Mouse (Mus musculus) right cerebral cortex, postnatal 14 days (tissue): ENCODE measurements around the gene Gm28053.
"Not testable (repeated sequence)": the region's sequence is repeated elsewhere in the genome, so short reads cannot be mapped to it uniquely, and the experiment has no call there.

Source experiments
- DNase-seq: peaks from one replicate; pipeline ENCODE4 v3.0.0; 2022

The Gm28053 gene

DNA sequence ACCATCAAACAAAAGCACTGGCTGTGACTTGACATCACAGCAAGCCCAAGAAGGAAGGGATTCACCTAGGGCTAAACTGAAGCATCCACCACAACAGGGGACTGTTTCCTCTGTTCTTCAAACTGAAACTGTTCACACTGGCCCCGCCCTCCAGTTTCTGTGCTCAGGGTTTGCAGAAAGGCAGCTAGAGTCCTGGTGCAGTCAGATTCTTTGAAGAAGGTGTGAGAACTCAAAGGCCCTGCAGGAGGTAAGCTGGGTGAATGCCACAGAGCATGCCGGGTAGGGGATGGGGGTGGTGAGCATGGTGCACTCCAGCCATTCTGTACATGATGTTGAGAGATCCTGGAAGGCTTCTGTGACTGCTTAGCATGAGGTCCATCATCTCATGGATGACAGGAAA, at the start of gene Gm28053, which contains the start of gene Gimap7:
TSS of gene Gm28053 (plus strand) at position 153 of the 400 bp plus-strand sequence.
TSS of gene Gimap7 (plus strand) at position 167 of the 400 bp plus-strand sequence.
- no peak for DNase-seq

DNA sequence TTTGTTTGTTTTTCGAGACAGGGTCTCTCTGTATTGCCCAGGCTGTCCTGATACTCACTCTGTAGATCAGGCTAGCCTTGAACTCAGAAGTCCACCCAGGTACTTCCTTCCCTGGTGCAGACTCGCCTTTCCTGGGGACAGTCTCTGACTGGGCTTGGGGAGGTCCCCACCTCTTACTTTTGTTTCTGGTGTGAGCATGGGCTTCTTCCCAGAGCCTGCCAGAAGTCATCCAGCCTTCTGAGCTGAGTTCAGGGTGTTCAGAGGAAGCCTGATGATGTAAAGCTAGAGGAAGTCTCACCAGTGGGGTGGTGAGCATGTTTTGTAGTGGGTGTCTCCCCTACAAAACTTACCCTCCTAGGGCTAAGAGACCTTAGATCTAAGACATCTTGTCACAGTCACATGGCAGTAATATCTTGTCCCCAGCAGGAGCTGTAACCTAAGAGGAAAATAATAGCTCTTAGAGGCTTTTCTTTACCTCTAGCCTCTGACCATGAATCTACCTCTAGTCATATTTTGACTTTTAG, 48.9 kb upstream of the Gm28053 start:
- DNase-seq, result no peak

DNA sequence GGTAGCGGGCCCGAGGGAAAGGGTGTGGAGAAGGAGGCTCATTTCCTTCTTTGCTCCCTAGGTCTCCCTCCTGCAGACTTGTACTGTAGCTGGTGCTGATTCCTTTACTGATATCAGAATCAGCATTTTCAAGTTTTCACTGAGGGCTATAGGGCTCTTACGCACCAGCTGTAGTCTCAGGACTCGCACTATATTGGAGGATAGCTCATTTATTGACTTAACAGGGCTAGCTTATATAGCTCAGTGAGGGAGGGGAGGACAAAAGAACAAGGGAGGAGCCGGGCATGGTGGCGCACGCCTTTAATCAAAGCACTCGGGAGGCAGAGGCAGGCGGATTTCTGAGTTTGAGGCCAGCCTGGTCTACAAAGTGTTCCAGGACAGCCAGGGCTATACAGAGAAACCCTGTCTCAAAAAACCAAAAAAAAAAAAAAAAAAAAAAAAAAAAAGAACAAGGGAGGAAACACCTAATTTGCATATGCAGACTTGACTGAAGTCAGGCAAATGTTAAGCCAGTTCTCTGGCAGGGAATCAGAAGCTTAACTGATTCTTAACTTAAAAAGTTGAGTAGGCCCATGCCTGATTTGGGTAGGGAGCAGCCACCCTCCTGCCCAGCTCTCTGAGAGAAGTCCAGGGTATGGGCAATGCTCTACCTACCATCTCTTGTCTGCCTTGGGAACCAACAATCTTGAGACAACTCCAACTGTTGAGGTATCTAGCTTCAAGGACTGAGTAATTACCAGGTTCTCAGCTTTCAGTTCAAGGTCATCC, 43.9 kb upstream of the Gm28053 start:
- DNase-seq, result no peak

DNA sequence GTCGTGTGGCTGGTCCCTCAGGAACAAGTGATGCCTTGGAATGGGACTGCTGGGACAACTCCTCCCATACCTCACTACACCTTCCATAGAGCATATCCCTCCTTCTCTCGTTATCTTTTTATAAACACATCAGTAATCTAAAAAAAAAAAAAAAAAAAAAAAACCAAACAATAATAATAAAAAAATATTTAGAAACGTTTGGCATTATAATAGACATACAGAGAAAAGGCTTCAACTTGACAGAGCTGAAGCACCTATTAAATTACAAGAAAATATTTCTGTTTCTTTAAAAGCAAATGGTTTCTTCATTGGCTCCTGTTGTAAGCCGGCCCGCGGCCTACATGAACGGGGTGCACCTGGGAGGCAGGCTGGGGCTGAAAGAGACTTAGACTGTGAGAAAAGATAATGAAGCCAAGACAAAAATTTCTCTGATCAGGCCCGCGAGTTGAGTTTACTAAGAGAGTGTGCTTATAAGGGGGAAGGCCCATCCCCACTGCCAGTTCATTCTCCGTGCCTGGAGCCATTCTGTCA, 42.9 kb upstream of the Gm28053 start:
- DNase-seq, result no peak

DNA sequence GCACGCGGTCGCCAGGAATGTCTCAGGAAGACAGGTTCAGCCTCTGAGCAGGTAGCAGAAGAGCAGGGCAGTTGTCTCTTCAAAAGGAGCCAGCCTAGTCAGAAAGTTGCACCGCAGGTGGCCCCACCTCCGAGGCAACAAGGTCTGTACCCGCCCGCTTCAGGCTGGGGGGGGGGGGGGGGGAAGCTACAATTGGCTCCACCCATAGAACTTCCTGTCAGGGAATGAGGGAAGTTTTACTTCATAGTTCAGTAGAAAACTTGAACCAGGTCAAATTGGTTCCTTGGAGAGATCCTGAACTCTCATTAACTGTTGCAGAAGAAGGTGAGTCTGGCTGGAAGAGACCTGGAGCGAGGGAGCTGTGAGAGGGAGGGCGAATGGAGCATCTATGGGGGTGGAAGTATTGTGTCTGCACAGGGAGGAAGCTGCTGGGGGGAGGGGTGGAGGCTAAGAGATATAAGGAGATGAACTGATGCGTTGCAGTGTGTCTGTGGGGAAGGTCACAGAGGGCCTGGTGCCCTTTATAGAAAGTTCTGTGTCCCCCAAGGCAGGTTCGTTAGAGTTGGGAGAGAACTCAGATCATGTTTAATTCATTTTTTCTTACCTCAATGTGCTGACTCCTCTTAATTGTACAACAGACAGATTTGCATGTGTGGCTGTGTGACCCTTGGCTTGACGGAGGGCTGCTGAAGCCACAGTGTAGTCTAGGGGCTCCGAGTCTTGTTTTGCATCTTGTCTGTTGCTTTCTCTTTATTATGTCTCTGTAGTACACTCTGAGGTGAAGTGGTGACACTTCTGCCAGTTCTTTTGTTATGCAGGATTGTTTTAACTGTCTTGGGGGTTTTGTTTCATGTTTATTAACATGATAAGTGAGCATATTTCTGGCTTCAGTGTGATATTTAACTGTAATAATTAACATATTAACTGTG, 42.2 kb upstream of the Gm28053 start, which contains the start of gene Gimap9:
TSS of gene Gimap9 (plus strand) at position 199 of the 929 bp plus-strand sequence.
- no peak for DNase-seq

DNA sequence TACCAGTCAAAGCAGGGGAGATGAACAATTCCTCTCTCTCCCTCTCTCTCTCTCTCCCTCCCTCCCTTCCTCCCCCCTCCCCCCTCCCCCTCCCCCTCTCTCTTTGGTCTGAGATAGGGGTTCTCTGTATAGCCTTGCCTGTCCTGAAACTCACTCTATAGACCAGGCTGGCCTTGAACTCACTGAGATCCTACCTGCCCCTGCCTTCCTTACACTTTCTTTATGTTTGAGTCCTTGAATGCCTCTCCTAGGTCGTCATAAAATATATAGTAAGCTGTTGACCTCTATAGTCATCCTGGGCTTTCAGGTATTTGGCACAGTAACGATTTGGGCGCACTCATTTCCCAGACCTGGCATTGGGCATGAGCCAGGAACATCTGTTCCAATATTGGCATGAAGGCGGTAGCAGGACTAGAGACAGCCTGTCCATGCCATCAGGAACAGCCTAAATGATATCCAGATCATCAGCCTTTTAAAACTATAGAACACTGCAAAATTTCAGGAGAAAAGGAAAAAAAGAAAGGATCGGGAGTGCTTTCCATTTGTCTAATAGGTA, 41.5 kb upstream of the Gm28053 start:
- no peak for DNase-seq

DNA sequence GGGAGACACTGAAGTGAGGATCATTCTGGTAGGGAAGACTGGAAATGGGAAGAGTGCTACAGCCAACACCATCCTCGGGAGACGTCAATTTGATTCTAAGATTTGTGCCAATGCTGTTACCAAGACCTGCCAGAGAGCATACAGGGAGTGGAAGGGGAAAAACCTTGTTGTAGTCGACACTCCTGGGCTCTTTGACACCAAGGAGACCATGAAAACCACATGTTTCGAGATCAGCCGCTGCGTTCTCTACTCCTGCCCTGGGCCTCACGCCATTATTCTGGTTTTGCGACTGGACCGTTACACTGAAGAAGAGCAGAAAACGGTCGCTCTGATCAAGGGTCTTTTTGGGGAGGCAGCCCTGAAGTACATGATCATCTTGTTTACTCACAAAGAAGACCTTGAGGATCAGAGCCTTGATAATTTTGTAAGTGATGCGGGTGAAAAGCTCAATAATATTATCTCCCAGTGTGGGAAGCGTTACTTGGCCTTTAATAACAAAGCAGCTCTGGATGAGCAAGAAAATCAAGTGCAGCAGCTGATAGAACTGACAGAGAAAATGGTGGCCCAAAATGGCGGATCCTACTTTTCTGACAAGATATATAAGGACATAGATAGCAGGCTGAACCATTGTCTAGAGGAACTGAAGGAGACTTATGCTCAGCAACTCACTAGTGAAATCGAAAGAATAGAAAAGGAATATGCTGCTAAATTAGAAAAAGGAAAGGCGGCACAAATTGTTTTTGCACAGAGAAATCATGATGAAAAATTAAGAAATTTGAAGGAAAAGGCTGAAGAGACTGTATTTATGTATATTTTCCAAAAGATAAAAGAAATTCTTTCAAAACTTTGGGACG, 40.7 kb upstream of the Gm28053 start:
- DNase-seq, result no peak

DNA sequence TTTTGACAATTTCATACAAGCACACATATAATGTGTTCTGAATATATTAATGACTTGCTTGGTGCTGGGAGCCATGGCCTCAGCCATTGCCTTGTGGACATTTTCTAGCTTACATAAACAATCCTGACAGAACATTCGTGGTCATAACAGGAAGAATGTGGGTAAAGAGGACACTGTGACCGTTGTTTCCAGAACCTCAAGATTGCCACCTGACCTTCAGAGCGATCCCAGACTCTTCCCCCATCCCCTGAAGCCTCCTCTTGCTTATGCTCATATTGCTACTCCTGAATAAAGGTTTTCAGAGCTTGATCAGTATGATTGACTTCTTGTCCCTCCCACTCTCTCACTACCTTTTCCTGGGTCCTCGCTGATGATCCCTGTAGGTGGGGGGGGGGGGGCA, 40.0 kb upstream of the Gm28053 start:
- DNase-seq, result no peak

DNA sequence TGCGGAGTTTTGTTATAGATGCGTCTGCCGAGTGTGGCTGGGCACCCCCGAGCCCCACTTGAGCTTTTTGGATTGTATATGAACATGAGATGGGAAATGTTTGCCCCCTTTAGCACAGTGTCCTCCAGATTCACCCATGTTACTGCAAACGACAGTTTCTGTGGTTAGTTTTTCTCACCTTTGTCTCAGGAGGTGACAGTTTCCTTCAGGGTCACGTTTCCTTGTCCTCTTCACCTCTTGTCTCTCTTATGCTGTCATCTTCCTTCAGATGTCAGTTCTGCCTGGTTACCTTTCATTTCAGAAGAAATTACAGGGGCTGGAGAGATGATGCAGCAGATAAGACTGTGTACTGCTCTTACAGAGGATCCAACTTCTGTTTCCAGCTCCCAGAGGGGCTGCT, 38.7 kb upstream of the Gm28053 start:
- no peak for DNase-seq

DNA sequence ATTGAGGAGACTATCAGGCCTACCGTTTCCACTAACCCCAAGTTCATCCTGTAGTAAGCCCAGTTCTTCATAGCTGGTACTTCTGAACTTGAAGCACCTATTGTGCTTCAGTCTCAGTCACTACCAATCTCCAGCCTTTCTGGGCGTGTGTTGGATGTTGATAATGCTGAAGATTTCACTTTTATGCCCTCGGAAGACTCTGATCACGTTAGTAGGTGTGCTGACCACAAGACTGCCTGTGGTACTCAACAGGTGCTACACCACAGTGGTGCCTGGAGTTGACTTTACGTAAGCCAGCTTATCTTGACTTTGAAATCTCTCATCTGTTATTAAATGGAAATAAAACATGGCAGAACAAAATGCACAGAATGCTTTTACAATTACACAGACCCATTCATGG, 38.0 kb upstream of the Gm28053 start:
- no peak for DNase-seq

DNA sequence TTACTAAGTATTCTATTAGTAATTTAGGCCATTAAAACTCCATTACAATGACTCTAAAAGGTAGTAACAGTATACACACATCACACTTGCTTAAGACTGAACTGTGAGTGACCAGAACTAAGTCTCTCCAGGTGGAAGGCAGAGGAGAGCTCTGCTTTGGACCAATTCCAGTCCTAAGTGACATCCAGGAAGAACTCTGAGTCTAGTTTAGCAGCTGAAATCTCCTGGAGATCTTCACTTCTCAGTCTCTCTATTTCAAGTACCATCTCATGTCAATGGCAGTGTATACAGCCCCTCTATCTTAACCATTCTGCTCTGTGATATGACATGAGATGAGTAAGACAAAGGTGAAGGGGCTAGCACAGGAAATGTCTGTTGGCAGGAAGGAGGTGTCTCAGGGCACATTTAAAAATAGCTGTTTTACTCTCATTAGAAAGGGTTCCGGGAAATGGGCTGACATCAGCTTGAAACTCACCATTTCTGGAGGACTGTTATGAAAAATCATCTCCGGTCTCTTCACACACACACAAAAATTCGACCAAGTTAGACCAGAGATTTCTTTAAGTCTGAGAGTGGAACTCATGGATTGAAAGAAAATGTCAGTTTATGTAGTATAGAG, 36.8 kb upstream of the Gm28053 start:
- DNase-seq, result no peak

DNA sequence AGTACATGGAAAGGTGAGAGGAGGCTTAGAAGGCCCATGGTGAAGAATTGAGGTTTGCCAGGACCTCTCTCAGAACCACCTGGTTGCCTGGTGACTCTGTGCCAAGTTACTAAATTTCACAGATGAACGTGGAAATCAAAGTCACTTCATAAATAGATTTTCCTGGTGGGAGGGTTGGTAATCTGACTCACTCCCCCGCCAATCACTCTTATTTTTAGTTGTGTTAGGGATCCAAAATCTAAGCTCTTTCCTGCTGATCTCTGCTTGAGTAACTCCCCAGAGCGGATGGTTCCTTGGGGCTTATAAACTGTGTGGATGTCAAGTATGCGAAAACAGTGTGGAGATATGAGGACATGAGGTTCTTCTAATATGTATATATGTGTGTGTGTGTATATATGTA, 36.1 kb upstream of the Gm28053 start:
- DNase-seq, result no peak

DNA sequence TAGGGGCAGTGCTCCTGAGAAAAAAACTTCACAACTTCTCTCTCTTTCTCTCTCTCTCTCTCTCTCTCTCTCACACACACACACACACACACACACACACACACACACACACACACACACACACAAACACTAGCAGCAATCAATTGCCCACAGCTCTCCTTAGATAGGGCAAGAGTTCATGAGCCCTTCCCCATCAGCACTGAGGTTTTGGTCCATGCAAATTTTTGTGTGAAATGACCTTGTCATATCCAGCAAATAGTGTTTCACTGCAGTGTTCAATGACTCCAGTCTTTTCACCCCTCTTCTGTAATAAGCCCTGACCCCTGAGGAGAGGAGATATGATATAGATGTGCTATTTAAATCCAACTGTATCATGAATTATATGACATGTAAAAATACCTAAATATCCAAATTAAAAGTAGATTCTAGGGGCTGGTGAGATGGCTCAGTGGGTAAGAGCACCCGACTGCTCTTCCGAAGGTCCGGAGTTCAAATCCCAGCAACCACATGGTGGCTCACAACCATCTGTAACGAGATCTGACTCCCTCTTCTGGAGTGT, 35.1 kb upstream of the Gm28053 start:
- not testable (repeated sequence) for DNase-seq

DNA sequence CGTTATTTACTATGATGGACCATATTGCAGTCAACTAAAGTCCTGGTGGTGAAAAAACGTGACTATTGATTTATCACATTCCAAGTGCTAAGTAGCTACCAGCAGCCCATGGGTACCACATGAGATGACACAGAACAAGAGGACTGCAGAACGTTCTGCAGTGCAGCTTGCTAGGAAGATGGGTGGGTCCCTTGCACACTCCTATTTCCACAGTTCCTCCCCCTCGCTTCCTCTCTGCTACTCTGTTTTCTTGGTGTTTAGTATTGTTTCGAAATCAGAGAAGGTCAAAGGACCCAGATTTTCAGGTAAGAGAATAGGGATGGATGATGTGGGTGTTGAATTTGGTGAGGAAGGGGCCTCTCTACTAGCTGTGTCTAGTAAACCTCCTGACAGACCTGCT, 34.1 kb upstream of the Gm28053 start, which contains the start of gene Gimap4:
TSS of gene Gimap4 (plus strand) at position 231 of the 400 bp plus-strand sequence.
- no peak for DNase-seq

DNA sequence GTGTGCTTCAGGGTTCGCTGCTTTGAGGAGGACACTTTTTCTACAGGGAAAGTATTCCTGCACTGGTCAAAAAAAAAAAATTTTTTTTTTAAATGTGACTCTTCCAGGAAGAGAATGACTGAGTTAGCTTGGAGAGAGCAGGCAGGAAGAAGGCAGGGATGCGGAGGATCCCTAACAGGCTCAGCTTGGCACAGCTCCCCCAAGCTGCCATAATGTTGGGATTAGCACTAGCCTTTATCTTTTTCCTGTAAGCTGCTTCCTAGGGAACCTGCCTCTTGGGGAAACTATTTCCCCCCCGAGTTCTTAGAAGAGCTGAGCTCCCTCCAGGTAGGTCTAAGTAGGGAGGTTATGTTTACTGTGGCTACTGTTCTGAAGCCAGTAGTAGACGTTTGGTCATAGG, 33.6 kb upstream of the Gm28053 start:
- DNase-seq, result no peak

DNA sequence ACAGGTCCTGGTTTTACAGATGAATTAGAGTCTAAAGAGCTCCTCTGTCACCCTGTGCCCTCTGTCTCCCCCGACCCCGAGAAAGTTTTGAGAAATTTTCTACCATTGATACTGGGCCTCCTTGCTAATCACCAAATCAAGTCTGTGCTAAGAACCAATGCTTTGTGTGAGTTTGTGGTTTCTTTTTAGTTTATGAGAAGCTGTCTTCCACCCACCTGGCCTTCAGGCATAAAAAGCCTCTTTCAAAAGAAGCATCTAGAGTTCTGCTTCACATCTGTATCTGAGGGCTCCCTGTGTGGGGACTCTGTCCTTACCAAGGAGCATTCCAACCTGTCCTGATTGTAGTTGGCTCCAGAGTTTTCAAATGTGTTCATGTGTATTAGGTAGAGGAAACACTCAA, 33.2 kb upstream of the Gm28053 start:
- no peak for DNase-seq

DNA sequence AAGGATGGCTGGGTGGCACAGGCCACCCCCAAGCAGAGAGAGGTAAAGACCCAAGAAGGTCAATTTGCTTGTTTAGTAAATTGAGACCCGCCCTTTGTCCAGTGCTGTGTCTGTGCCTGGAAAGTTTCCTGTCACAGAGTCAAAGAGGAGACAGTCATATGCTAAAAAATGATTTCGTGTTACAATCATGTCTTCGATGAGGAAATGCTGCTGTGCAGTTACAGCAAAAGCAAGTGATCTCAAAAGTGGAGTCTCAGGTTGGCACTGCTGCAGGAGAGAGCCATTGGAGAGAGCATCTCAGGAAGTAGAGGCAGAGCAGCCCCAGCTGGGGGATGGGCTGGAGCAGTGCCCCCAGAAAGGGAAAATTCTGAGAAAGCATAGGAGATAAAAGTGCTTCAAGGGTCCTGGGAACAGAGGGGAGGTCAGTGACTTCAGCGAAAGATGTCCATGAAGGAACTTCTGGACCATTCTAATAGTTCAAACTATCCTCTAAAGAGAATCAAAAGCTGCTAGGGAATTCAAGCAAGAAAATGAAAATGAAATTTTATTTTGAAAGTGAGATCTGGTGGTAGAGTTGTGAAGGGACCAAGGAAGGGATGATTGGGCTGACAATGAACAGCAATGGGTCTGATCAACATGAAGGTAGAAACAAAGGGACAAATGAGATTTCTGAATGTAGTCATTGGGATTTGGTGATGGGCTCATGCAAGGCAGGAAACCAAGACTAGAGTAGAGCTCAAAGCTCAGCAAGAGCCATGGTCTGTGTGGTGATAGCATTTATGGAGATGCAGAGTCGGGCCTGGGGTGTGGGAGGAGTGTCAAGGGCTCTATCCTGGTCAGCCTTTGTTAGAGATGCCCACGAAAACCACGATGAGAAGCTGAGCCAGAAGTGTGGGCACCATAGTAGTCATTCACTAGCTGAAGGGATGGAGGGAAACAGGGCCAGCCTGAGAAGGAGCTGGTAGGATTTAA, 32.4 kb upstream of the Gm28053 start:
- DNase-seq, result no peak

DNA sequence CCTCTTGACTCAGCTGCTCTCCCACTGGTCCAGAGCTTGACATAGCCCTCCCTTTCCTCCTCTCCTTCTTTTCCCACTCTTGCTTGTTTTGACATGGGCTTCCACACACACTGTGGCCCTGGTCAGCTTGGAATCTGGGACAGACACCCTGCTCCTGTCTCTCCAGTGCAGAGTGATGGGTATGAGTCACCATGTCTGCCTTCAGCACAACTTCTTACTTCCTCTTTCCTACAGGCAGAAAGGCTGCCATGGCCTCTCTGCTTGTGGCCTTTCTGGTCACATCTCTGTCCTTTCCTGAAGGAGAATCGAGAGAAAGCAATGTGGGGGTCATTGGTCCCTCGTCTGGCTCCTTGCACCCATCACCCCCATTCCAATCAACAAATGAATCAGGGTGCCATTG, 31.3 kb upstream of the Gm28053 start:
- DNase-seq, result no peak

DNA sequence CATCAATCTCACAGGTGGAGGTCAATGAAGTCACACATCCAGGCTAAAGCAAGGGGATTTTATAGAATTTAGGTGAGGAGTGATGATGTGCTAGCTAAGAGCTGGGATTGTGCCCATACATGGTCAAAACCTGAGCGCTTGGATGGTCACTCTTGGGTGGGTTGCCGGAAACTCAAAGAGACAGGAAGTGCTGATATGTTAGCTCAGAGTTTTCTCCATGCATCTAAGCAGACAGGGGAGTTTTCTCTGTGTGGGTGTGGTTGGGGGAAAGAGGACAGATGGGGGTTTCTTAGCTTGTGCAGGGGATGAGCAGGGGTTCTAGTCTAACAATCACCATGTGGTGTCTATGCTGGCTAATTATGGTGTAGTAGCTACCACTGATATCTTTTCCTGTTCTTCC, 29.1 kb upstream of the Gm28053 start:
- DNase-seq, result no peak

DNA sequence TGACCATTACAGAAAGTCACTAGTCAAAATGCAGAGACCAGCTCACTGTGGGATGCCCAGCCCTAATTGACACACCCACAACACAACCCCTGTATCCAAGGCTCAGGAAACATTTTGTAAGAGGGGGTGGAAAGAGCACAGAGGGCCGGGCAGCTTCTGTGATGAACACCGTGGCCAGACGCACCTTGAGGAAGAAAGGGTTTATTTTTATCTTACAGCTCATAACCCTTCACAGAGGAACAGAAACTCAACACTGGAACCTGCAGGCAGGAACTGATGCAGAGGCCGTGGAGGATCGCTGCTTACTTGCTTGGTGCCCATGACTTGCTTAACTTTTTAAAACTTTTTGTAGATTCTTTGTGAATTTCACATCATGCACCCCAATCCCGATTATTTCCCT, 25.4 kb upstream of the Gm28053 start:
- no peak for DNase-seq
